In the genomic region with DNA sequence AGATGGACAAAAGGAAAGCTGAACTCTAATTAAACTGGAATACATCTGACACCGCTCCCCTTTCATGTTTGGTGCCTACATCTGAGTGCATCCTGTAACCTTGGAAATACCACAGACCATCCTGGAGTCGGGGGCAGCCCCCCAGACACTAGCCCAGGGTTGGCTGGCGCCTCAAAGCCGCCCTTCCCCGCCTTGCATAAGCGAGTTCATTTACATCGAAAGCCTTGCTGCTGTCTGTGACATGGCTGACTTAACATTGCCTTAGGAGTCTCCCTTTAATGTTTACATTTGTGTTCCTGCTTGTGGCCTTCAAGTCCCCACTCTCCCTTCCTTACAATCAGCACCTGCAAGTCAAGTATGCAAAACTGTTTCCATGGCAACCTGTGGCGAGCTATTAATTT, we compare ENCODE assay signal across 11 mouse cellular contexts.
DNase-seq lines count a peak whose midpoint lies in the region; ATAC-seq and TF ChIP-seq lines count a peak whose summit lies in the region.
"Had no signal": no experiment of that assay in that cellular context is flagged by ENCODE, and none has a peak within 500 bp of the region (broad histone marks: within the 10 kb centered on the region; RNA-seq: fewer than 3 reads in every experiment).

No protein-coding gene starts in this region.

- H3K4me1 ChIP-seq in intestine, embryonic 14.5 days (replicated peaks; ENCODE audit: control insufficient read depth, insufficient read depth, low read length) = peaks cover 39% of the 10 kb centered on the region
- H3K4me1 ChIP-seq in intestine, embryonic 15.5 days (replicated peaks) = peaks cover 49% of the 10 kb centered on the region
- H3K4me1 ChIP-seq in CH12.LX (ENCODE audit: control insufficient read depth in 1 of 2, insufficient read depth in 2 of 2) = peaks cover 4 to 41% of the 10 kb centered on the region in 2 experiments
- peaks cover 50% of the 10 kb centered on the region for H3K4me1 ChIP-seq in limb, embryonic 12.5 days (replicated peaks)

- H3K9me3 ChIP-seq in intestine, embryonic 14.5 days (ENCODE audit: control insufficient read depth, low read length) = no peaks in the 10 kb centered on the region
- no peaks in the 10 kb centered on the region for H3K9me3 ChIP-seq in intestine, embryonic 15.5 days
- no peaks in the 10 kb centered on the region for H3K9me3 ChIP-seq in CH12.LX (replicated peaks; ENCODE audit: low read length)
- H3K9me3 ChIP-seq in limb, embryonic 12.5 days = no peaks in the 10 kb centered on the region

- no peak overlapping the region for H3K27ac ChIP-seq in intestine, embryonic 14.5 days (ENCODE audit: low read depth)
- no peak overlapping the region for H3K27ac ChIP-seq in intestine, embryonic 15.5 days
- H3K27ac ChIP-seq in CH12.LX (ENCODE audit: insufficient read depth, low read depth) = no peak overlapping the region
- H3K27ac ChIP-seq in limb, embryonic 12.5 days = peak overlapping the region; percentile 7; the same call in 1 of the 2 replicates
- H3K27ac ChIP-seq in layer of hippocampus, adult 2 months = no peak overlapping the region

- no peaks in the 10 kb centered on the region for H3K27me3 ChIP-seq in intestine, embryonic 14.5 days (replicated peaks; ENCODE audit: control insufficient read depth, insufficient read depth, low read length)
- no peaks in the 10 kb centered on the region for H3K27me3 ChIP-seq in intestine, embryonic 15.5 days (replicated peaks)
- H3K27me3 ChIP-seq in CH12.LX (replicated peaks) = no peaks in the 10 kb centered on the region
- no peaks in the 10 kb centered on the region for H3K27me3 ChIP-seq in limb, embryonic 12.5 days

- TF ChIP-seq RAD21 in CH12.LX (IDR thresholded peaks at IDR 0.05; ENCODE audit: low read depth, low read length) = no peak

- dilution Hi-C loops in CH12.LX (cut with MboI; ENCODE audit: extremely low pct_ligation_motif_present, extremely low pct_unique_long_range_greater_than_20kb, low sequenced_read_pairs) = no loop called here

- H3K36me3 ChIP-seq in intestine, embryonic 14.5 days (ENCODE audit: control insufficient read depth, insufficient read depth, low read length) = no peaks in the 10 kb centered on the region
- H3K36me3 ChIP-seq in intestine, embryonic 15.5 days = no peaks in the 10 kb centered on the region
- no peaks in the 10 kb centered on the region for H3K36me3 ChIP-seq in CH12.LX (replicated peaks in 1 of 2; ENCODE audit: control insufficient read depth in 1 of 2, insufficient read depth in 1 of 2, low read length in 1 of 2)
- H3K36me3 ChIP-seq in limb, embryonic 12.5 days = peaks cover 28% of the 10 kb centered on the region

- no peak for TF ChIP-seq POLR2A in CH12.LX (IDR thresholded peaks at IDR 0.05; ENCODE audit: low read depth, low read length)
- TF ChIP-seq POLR2A in brain, embryonic 14.5 days (IDR thresholded peaks at IDR 0.05; ENCODE audit: borderline replicate concordance, extremely low read depth, insufficient read depth, insufficient read length, poor library complexity, severe bottlenecking) = no peak

- ATAC-seq in intestine, embryonic 14.5 days (replicated peaks; ENCODE audit: low FRiP score, low TSS enrichment, low read depth) = no peak
- no peak for ATAC-seq in intestine, embryonic 15.5 days
- no peak for ATAC-seq in limb, embryonic 12.5 days (ENCODE audit: insufficient number of reproducible peaks, insufficient read depth, low FRiP score, low TSS enrichment, low read depth)

- WGBS in intestine, embryonic 14.5 days = 21% methylated on average over 8 of the region's 8 CpGs
- 30% methylated on average over 8 of the region's 8 CpGs for WGBS in intestine, embryonic 15.5 days
- WGBS in limb, embryonic 12.5 days = 13% methylated on average over 8 of the region's 8 CpGs

- no peak overlapping the region for H3K9ac ChIP-seq in intestine, embryonic 14.5 days (ENCODE audit: low read length)
- H3K9ac ChIP-seq in intestine, embryonic 15.5 days = no peak overlapping the region
- no peak overlapping the region for H3K9ac ChIP-seq in CH12.LX (ENCODE audit: insufficient read depth, low read depth)
- no peak overlapping the region for H3K9ac ChIP-seq in limb, embryonic 12.5 days (replicated peaks)

- TF ChIP-seq EP300 in CH12.LX (IDR thresholded peaks at IDR 0.05; ENCODE audit: low read length) = no peak

- H3K4me3 ChIP-seq in intestine, embryonic 14.5 days (ENCODE audit: low read depth, low read length) = no peak overlapping the region
- H3K4me3 ChIP-seq in intestine, embryonic 15.5 days (replicated peaks) = no peak overlapping the region
- H3K4me3 ChIP-seq in CH12.LX (replicated peaks in 1 of 3; ENCODE audit: low read depth in 2 of 3, low read length in 2 of 3, poor library complexity in 1 of 3) = no peak overlapping the region
- H3K4me3 ChIP-seq in limb, embryonic 12.5 days (replicated peaks) = no peak overlapping the region
- H3K4me3 ChIP-seq in layer of hippocampus, adult 2 months = no peak overlapping the region

- peak overlapping the region; percentile 5; the same call in 1 of the 2 replicates for H3K4me2 ChIP-seq in intestine, embryonic 14.5 days (ENCODE audit: low read length)
- no peak overlapping the region; the same call in 1 of the 2 replicates for H3K4me2 ChIP-seq in intestine, embryonic 15.5 days (replicated peaks)
- H3K4me2 ChIP-seq in CH12.LX (ENCODE audit: insufficient read depth, low read depth, poor library complexity, severe bottlenecking) = peak overlapping the region; percentile 49
- peak overlapping the region; percentile 15; the same call in 1 of the 2 replicates for H3K4me2 ChIP-seq in limb, embryonic 12.5 days

- DNase-seq in intestine, embryonic 14.5 days (ENCODE audit: low spot score) = no peak
- DNase-seq in CH12.LX (ENCODE audit: extremely low read depth) = peak; percentile 64
- peak; percentile 56 for DNase-seq in brain, embryonic 14.5 days (ENCODE audit: low read depth)
- no peak for DNase-seq in layer of hippocampus, adult 2 months (ENCODE audit: low spot score in 2 of 2)
- no peak for DNase-seq in cerebellum, adult 9-11 months
- no peak for DNase-seq in thymus, postnatal 25 days
- DNase-seq: cerebellum, adult 18-20 months; layer of hippocampus, adult 9-11 months; right cerebral cortex, postnatal 4 days had no signal

- in situ Hi-C loops in CH12.LX (cut with MboI; ENCODE audit: low pct_ligation_motif_present, low pct_unique_long_range_greater_than_20kb, low sequenced_read_pairs) = no loop called here

- TF ChIP-seq CTCF in CH12.LX (conservative IDR thresholded peaks at IDR 0.05 in 1 of 2, IDR thresholded peaks at IDR 0.05 in 1 of 2; ENCODE audit: low read depth in 2 of 2, low read length in 2 of 2) = no peak
- no peak for TF ChIP-seq CTCF in brain, embryonic 14.5 days (IDR thresholded peaks at IDR 0.05; ENCODE audit: borderline replicate concordance, extremely low read depth, insufficient read depth, insufficient read length)
- no peak for TF ChIP-seq CTCF in layer of hippocampus, adult 2 months (conservative IDR thresholded peaks at IDR 0.05)

- no peaks in the 10 kb centered on the region for H3K79me2 ChIP-seq in CH12.LX (replicated peaks; ENCODE audit: control insufficient read depth, extremely low read depth, insufficient read depth, poor library complexity, severe bottlenecking)

TF ChIP-seq in CH12.LX, 34 proteins besides CTCF, POLR2A, EP300 and RAD21:
- no peak for TF ChIP-seq SIN3A (IDR thresholded peaks at IDR 0.05; ENCODE audit: low read length)
- no peak for TF ChIP-seq ZKSCAN1 (IDR thresholded peaks at IDR 0.05; ENCODE audit: borderline replicate concordance, low read depth, low read length)
- TF ChIP-seq ZMIZ1 (IDR thresholded peaks at IDR 0.05; ENCODE audit: low read depth, low read length) = no peak
- TF ChIP-seq USF2 (conservative IDR thresholded peaks at IDR 0.05; ENCODE audit: low read depth, low read length) = no peak
- no peak for TF ChIP-seq RCOR1 (conservative IDR thresholded peaks at IDR 0.05; ENCODE audit: low read depth, low read length)
- TF ChIP-seq NELFE (IDR thresholded peaks at IDR 0.05; ENCODE audit: low read depth, low read length) = no peak
- no peak for TF ChIP-seq UBTF (IDR thresholded peaks at IDR 0.05; ENCODE audit: low read depth, low read length)
- TF ChIP-seq ETS1 (conservative IDR thresholded peaks at IDR 0.05; ENCODE audit: low read depth, low read length) = no peak
- TF ChIP-seq TBP (conservative IDR thresholded peaks at IDR 0.05; ENCODE audit: low read depth, low read length) = no peak
- TF ChIP-seq JUN (IDR thresholded peaks at IDR 0.05; ENCODE audit: insufficient read depth, low read depth, low read length) = no peak
- no peak for TF ChIP-seq PAX5 (IDR thresholded peaks at IDR 0.05; ENCODE audit: low read length)
- no peak for TF ChIP-seq BHLHE40 (IDR thresholded peaks at IDR 0.05; ENCODE audit: low read depth, low read length)
- TF ChIP-seq TCF12 (IDR thresholded peaks at IDR 0.05; ENCODE audit: low read depth, low read length) = no peak
- TF ChIP-seq MEF2A (IDR thresholded peaks at IDR 0.05; ENCODE audit: borderline replicate concordance, low read depth, low read length) = no peak
- TF ChIP-seq ZNF384 (IDR thresholded peaks at IDR 0.05; ENCODE audit: low read depth, low read length) = no peak
- no peak for TF ChIP-seq SMC3 (IDR thresholded peaks at IDR 0.05; ENCODE audit: low read depth, low read length)
- no peak for TF ChIP-seq JUND (conservative IDR thresholded peaks at IDR 0.05; ENCODE audit: low read depth, low read length)
- TF ChIP-seq NRF1 (IDR thresholded peaks at IDR 0.05; ENCODE audit: low read depth, low read length) = no peak
- no peak for TF ChIP-seq MYC (IDR thresholded peaks at IDR 0.05; ENCODE audit: low read depth, low read length)

Comparison
In these comparisons a context has a peak if more than half of its experiments do, and no peak if none do; other contexts are left out.
1. DNase-seq: peak in CH12.LX (single experiment) and brain, embryonic 14.5 days (single experiment); none in intestine, embryonic 14.5 days (single experiment), layer of hippocampus, adult 2 months (0 of 2), cerebellum, adult 9-11 months (single experiment) and thymus, postnatal 25 days (single experiment).